Comparison of ENCODE assay signal across 15 mouse cellular contexts in genomic region chr2:91283972-91284371, GRCm38 (mm10). TPM values are rescaled to one million over a fixed set of nuclear protein-coding genes. Genes with fewer than 3 reads are reported as not detected.
DNase-seq lines count a peak whose midpoint lies in the region; ATAC-seq and TF ChIP-seq lines count a peak whose summit lies in the region.
"Had no signal": no experiment of that assay in that cellular context is flagged by ENCODE, and none has a peak within 500 bp of the region (broad histone marks: within the 10 kb centered on the region; RNA-seq: fewer than 3 reads in every experiment).

No protein-coding gene starts in this region.

- no peaks in the 10 kb centered on the region for H3K9me3 ChIP-seq in forebrain, embryonic 14.5 days (replicated peaks; ENCODE audit: control insufficient read depth, low read length)
- no peaks in the 10 kb centered on the region for H3K9me3 ChIP-seq in forebrain, embryonic 13.5 days (replicated peaks)
- no peaks in the 10 kb centered on the region for H3K9me3 ChIP-seq in neural tube, embryonic 15.5 days (replicated peaks)
- no peaks in the 10 kb centered on the region for H3K9me3 ChIP-seq in kidney, embryonic 15.5 days (replicated peaks)
- H3K9me3 ChIP-seq: embryonic facial prominence, embryonic 12.5 days; forebrain, embryonic 10.5 days; liver, embryonic 12.5 days; midbrain, embryonic 12.5 days had no signal

- H3K27me3 ChIP-seq in forebrain, embryonic 14.5 days (replicated peaks; ENCODE audit: control insufficient read depth, insufficient read depth, low read length), result no peaks in the 10 kb centered on the region
- no peaks in the 10 kb centered on the region for H3K27me3 ChIP-seq in forebrain, embryonic 13.5 days
- H3K27me3 ChIP-seq in neural tube, embryonic 15.5 days (replicated peaks), result no peaks in the 10 kb centered on the region
- no peaks in the 10 kb centered on the region for H3K27me3 ChIP-seq in kidney, embryonic 15.5 days
- H3K27me3 ChIP-seq: embryonic facial prominence, embryonic 12.5 days; midbrain, embryonic 12.5 days had no signal

- peak overlapping the region; percentile 13; the same call in 1 of the 2 replicates for H3K9ac ChIP-seq in forebrain, embryonic 14.5 days (ENCODE audit: low read length)
- no peak overlapping the region for H3K9ac ChIP-seq in forebrain, embryonic 13.5 days
- no peak overlapping the region for H3K9ac ChIP-seq in neural tube, embryonic 15.5 days (replicated peaks)
- H3K9ac ChIP-seq in kidney, embryonic 15.5 days, result no peak overlapping the region
- H3K9ac ChIP-seq: embryonic facial prominence, embryonic 12.5 days; liver, embryonic 12.5 days; midbrain, embryonic 12.5 days had no signal

- WGBS in forebrain, embryonic 14.5 days, result 85% methylated on average over 3 of the region's 3 CpGs
- WGBS in forebrain, embryonic 13.5 days, result 89% methylated on average over 3 of the region's 3 CpGs
- WGBS in neural tube, embryonic 15.5 days, result 81% methylated on average over 3 of the region's 3 CpGs
- 69% methylated on average over 3 of the region's 3 CpGs for WGBS in kidney, embryonic 15.5 days

- no peak overlapping the region for H3K4me3 ChIP-seq in forebrain, embryonic 14.5 days (ENCODE audit: low read depth, low read length)
- no peak overlapping the region for H3K4me3 ChIP-seq in forebrain, embryonic 13.5 days
- H3K4me3 ChIP-seq in layer of hippocampus, adult 2 months, result no peak overlapping the region
- H3K4me3 ChIP-seq in neural tube, embryonic 15.5 days (replicated peaks), result no peak overlapping the region
- no peak overlapping the region for H3K4me3 ChIP-seq in kidney, embryonic 15.5 days (replicated peaks)
- H3K4me3 ChIP-seq: embryonic facial prominence, embryonic 12.5 days; forebrain, embryonic 10.5 days; liver, embryonic 12.5 days; midbrain, embryonic 12.5 days had no signal

- TF ChIP-seq CTCF in layer of hippocampus, adult 2 months (conservative IDR thresholded peaks at IDR 0.05), result no peak

- H3K4me2 ChIP-seq in forebrain, embryonic 14.5 days (ENCODE audit: low read length), result no peak overlapping the region
- H3K4me2 ChIP-seq in forebrain, embryonic 13.5 days, result no peak overlapping the region
- no peak overlapping the region for H3K4me2 ChIP-seq in neural tube, embryonic 15.5 days
- no peak overlapping the region for H3K4me2 ChIP-seq in kidney, embryonic 15.5 days
- H3K4me2 ChIP-seq: embryonic facial prominence, embryonic 12.5 days; liver, embryonic 12.5 days; midbrain, embryonic 12.5 days had no signal

- no peak for DNase-seq in forebrain, embryonic 14.5 days (ENCODE audit: low spot score)
- DNase-seq in layer of hippocampus, adult 2 months (ENCODE audit: low spot score in 2 of 2), result no peak
- no peak for DNase-seq in layer of hippocampus, adult 9-11 months
- DNase-seq in neural tube, embryonic 10.5 days (ENCODE audit: extremely low spot score, low spot score), result no peak
- no peak for DNase-seq in urinary bladder, postnatal 14 days (ENCODE audit: low spot score)
- DNase-seq: heart, adult 18-20 months; thymus, adult 2 months had no signal

- H3K27ac ChIP-seq in forebrain, embryonic 14.5 days (ENCODE audit: low read depth, low read length), result no peak overlapping the region
- H3K27ac ChIP-seq in forebrain, embryonic 13.5 days, result no peak overlapping the region
- peak overlapping the region; percentile 72 for H3K27ac ChIP-seq in layer of hippocampus, adult 2 months
- H3K27ac ChIP-seq in neural tube, embryonic 15.5 days (replicated peaks), result peak overlapping the region; percentile 67
- no peak overlapping the region for H3K27ac ChIP-seq in kidney, embryonic 15.5 days
- H3K27ac ChIP-seq: embryonic facial prominence, embryonic 12.5 days; forebrain, embryonic 10.5 days; liver, embryonic 12.5 days; macrophage; midbrain, embryonic 12.5 days had no signal

- H3K4me1 ChIP-seq in forebrain, embryonic 14.5 days (ENCODE audit: control insufficient read depth, insufficient read depth, low read length), result peaks cover 3% of the 10 kb centered on the region; the same call in 1 of the 2 replicates
- peaks cover 16% of the 10 kb centered on the region; the same call in 1 of the 2 replicates for H3K4me1 ChIP-seq in forebrain, embryonic 13.5 days
- H3K4me1 ChIP-seq in neural tube, embryonic 15.5 days, result peaks cover 5% of the 10 kb centered on the region
- peaks cover 11% of the 10 kb centered on the region for H3K4me1 ChIP-seq in kidney, embryonic 15.5 days

- ATAC-seq in forebrain, embryonic 14.5 days, result no peak
- ATAC-seq in forebrain, embryonic 13.5 days, result no peak
- ATAC-seq in neural tube, embryonic 15.5 days (ENCODE audit: low FRiP score), result no peak
- no peak for ATAC-seq in kidney, embryonic 15.5 days (replicated peaks; ENCODE audit: low FRiP score)
- ATAC-seq: liver, embryonic 12.5 days had no signal

- H3K36me3 ChIP-seq in forebrain, embryonic 14.5 days (ENCODE audit: control insufficient read depth, insufficient read depth, low read length), result peaks cover 16% of the 10 kb centered on the region
- peaks cover 17% of the 10 kb centered on the region for H3K36me3 ChIP-seq in forebrain, embryonic 13.5 days (ENCODE audit: poor library complexity, severe bottlenecking)
- 0 out of 2 replicates have a peak, but pooled peaks cover 8% of the 10 kb centered on the region for H3K36me3 ChIP-seq in neural tube, embryonic 15.5 days
- H3K36me3 ChIP-seq in kidney, embryonic 15.5 days, result no peaks in the 10 kb centered on the region
- H3K36me3 ChIP-seq: embryonic facial prominence, embryonic 12.5 days; liver, embryonic 12.5 days had no signal

RNA-seq across cellular contexts. Expression of gene Arfgap2, which starts 19.2 kb away (rescaled TPM):
- 72.9 and 76.4 TPM in 2 replicates for polyA plus RNA-seq in forebrain, embryonic 14.5 days (2014; fragmentation: Nextera tagmentation; extraction: Ambion mirVana)
- polyA plus RNA-seq in forebrain, embryonic 13.5 days (2015; fragmentation: Nextera tagmentation; extraction: Ambion mirVana), result 78.4 and 84.3 TPM in 2 replicates
- total RNA-seq in layer of hippocampus, adult 2 months (2021), result 10 to 100 TPM; 75.6 to 81.3 TPM
- 62.0 and 68.9 TPM in 2 replicates for polyA plus RNA-seq in neural tube, embryonic 15.5 days (2015; fragmentation: Nextera tagmentation; extraction: Ambion mirVana)
- polyA plus RNA-seq in kidney, embryonic 15.5 days (2015; fragmentation: Nextera tagmentation; extraction: Ambion mirVana), result 86.6 and 92.2 TPM in 2 replicates

RNA-seq across cellular contexts. Expression of gene Pacsin3, which starts 28.2 kb away (rescaled TPM):
- 16.9 and 19.1 TPM in 2 replicates for polyA plus RNA-seq in forebrain, embryonic 14.5 days (2014; fragmentation: Nextera tagmentation; extraction: Ambion mirVana)
- polyA plus RNA-seq in forebrain, embryonic 13.5 days (2015; fragmentation: Nextera tagmentation; extraction: Ambion mirVana), result 23.4 and 26.5 TPM in 2 replicates
- 10 to 100 TPM; 25.6 to 27.6 TPM for total RNA-seq in layer of hippocampus, adult 2 months (2021)
- 20.0 and 21.8 TPM in 2 replicates for polyA plus RNA-seq in neural tube, embryonic 15.5 days (2015; fragmentation: Nextera tagmentation; extraction: Ambion mirVana)
- polyA plus RNA-seq in kidney, embryonic 15.5 days (2015; fragmentation: Nextera tagmentation; extraction: Ambion mirVana), result 39.9 and 40.3 TPM in 2 replicates

RNA-seq across cellular contexts. Expression of gene Ddb2, which starts 47.2 kb away (rescaled TPM):
- polyA plus RNA-seq in forebrain, embryonic 14.5 days (2014; fragmentation: Nextera tagmentation; extraction: Ambion mirVana), result 9.4 and 9.9 TPM in 2 replicates
- 11.8 and 12.0 TPM in 2 replicates for polyA plus RNA-seq in forebrain, embryonic 13.5 days (2015; fragmentation: Nextera tagmentation; extraction: Ambion mirVana)
- total RNA-seq in layer of hippocampus, adult 2 months (2021), result 10 to 100 TPM; 12.9 to 13.1 TPM
- polyA plus RNA-seq in neural tube, embryonic 15.5 days (2015; fragmentation: Nextera tagmentation; extraction: Ambion mirVana), result 17.5 and 20.2 TPM in 2 replicates
- 16.2 and 17.0 TPM in 2 replicates for polyA plus RNA-seq in kidney, embryonic 15.5 days (2015; fragmentation: Nextera tagmentation; extraction: Ambion mirVana)

Comparison
In these comparisons a context has a peak if more than half of its experiments do, and no peak if none do; other contexts are left out.
1. H3K27ac ChIP-seq: peak in layer of hippocampus, adult 2 months (single experiment) and neural tube, embryonic 15.5 days (single experiment); none in forebrain, embryonic 14.5 days (single experiment), forebrain, embryonic 13.5 days (single experiment) and kidney, embryonic 15.5 days (single experiment).